Mouse (Mus musculus): ENCODE measurements at regions not wholly inside any gene's neighbourhood (a gene's known extent, or its start where the extent isn't known, plus 50 kb on each side); places are given as distances from the start of the nearest gene placed in this dataset.

- H3K27me3 ChIP-seq (replicated peaks; ENCODE audit: control insufficient read depth, insufficient read depth, low read length): no peaks in the 10 kb centered on the region
- H3K27ac ChIP-seq (ENCODE audit: low read depth, low read length): no peak overlapping the region
- H3K36me3 ChIP-seq (ENCODE audit: control insufficient read depth, insufficient read depth, low read length): no peaks in the 10 kb centered on the region
- no peaks in the 10 kb centered on the region for H3K9me3 ChIP-seq (ENCODE audit: control insufficient read depth, low read length)
- no peak for ATAC-seq
- WGBS: 65% methylated on average over 3 of the region's 3 CpGs
- no peak overlapping the region for H3K9ac ChIP-seq (ENCODE audit: low read depth, low read length)
- no peak overlapping the region for H3K4me2 ChIP-seq (ENCODE audit: low read length)
- no peak overlapping the region for H3K4me3 ChIP-seq (ENCODE audit: low read length)
- H3K4me1 ChIP-seq (ENCODE audit: control insufficient read depth, insufficient read depth, low read depth, low read length): no peaks in the 10 kb centered on the region; the same call in 1 of the 2 replicates
Measured at GRCm38 (mm10) chr3:144307557-144307956, 102.5 kb upstream of the Lmo4 start.

- H3K9ac ChIP-seq (ENCODE audit: low read depth, low read length): no peak overlapping the region
- 48% methylated on average over 4 of the region's 4 CpGs for WGBS
Measured at GRCm38 (mm10) chr3:144305456-144305855, 100.4 kb upstream of the Lmo4 start.

GRCm38 (mm10) chr3:144304924-144305323 is 99.9 kb upstream of the Lmo4 start:
- no peaks in the 10 kb centered on the region for H3K36me3 ChIP-seq (ENCODE audit: control insufficient read depth, insufficient read depth, low read length)
- ATAC-seq: 0 out of 2 replicates have a peak, but pooled peaks have one; percentile 58
- H3K4me1 ChIP-seq (ENCODE audit: control insufficient read depth, insufficient read depth, low read depth, low read length): no peaks in the 10 kb centered on the region; the same call in 1 of the 2 replicates
- H3K4me2 ChIP-seq (ENCODE audit: low read length): no peak overlapping the region
- no peak overlapping the region for H3K4me3 ChIP-seq (ENCODE audit: low read length)
- no peak overlapping the region for H3K9ac ChIP-seq (ENCODE audit: low read depth, low read length)
- H3K27ac ChIP-seq (ENCODE audit: low read depth, low read length): no peak overlapping the region
- 39% methylated on average over 4 of the region's 4 CpGs for WGBS
- no peaks in the 10 kb centered on the region for H3K9me3 ChIP-seq (ENCODE audit: control insufficient read depth, low read length)
- no peaks in the 10 kb centered on the region for H3K27me3 ChIP-seq (replicated peaks; ENCODE audit: control insufficient read depth, insufficient read depth, low read length)

More at GRCm38 (mm10) chr3:144305456-144305855, 100.4 kb upstream of the Lmo4 start:
- Histone ChIP-seq H3K9me3 (ENCODE audit: control insufficient read depth, low read length) (no peaks in the 10 kb centered on the region), H3K4me1 (ENCODE audit: control insufficient read depth, insufficient read depth, low read depth, low read length) (no peaks in the 10 kb centered on the region; the same call in 1 of the 2 replicates), H3K4me3 (ENCODE audit: low read length) (no peak overlapping the region), H3K36me3 (ENCODE audit: control insufficient read depth, insufficient read depth, low read length) (no peaks in the 10 kb centered on the region), H3K4me2 (ENCODE audit: low read length) (no peak overlapping the region), H3K27ac (ENCODE audit: low read depth, low read length) (no peak overlapping the region), H3K27me3 (replicated peaks; ENCODE audit: control insufficient read depth, insufficient read depth, low read length) (no peaks in the 10 kb centered on the region)
- ATAC-seq: no peak

- no peak for ATAC-seq
- Histone ChIP-seq H3K27ac (ENCODE audit: low read depth, low read length) (no peak overlapping the region), H3K4me2 (ENCODE audit: low read length) (no peak overlapping the region), H3K9me3 (ENCODE audit: control insufficient read depth, low read length) (no peaks in the 10 kb centered on the region), H3K27me3 (replicated peaks; ENCODE audit: control insufficient read depth, insufficient read depth, low read length) (no peaks in the 10 kb centered on the region), H3K9ac (ENCODE audit: low read depth, low read length) (no peak overlapping the region), H3K4me3 (ENCODE audit: low read length) (no peak overlapping the region), H3K4me1 (ENCODE audit: control insufficient read depth, insufficient read depth, low read depth, low read length) (no peaks in the 10 kb centered on the region; the same call in 1 of the 2 replicates), H3K36me3 (ENCODE audit: control insufficient read depth, insufficient read depth, low read length) (no peaks in the 10 kb centered on the region)
- WGBS: 91% methylated on average over 3 of the region's 3 CpGs
Measured at GRCm38 (mm10) chr3:144302626-144303025, 97.6 kb upstream of the Lmo4 start.

GRCm38 (mm10) chr3:144301068-144301467 is 96.0 kb upstream of the Lmo4 start:
- WGBS: 88% methylated on average over 3 of the region's 3 CpGs
- Histone ChIP-seq H3K36me3 (ENCODE audit: control insufficient read depth, insufficient read depth, low read length) (no peaks in the 10 kb centered on the region), H3K4me3 (ENCODE audit: low read length) (no peak overlapping the region), H3K9me3 (ENCODE audit: control insufficient read depth, low read length) (no peaks in the 10 kb centered on the region), H3K9ac (ENCODE audit: low read depth, low read length) (no peak overlapping the region), H3K27ac (ENCODE audit: low read depth, low read length) (no peak overlapping the region), H3K27me3 (replicated peaks; ENCODE audit: control insufficient read depth, insufficient read depth, low read length) (no peaks in the 10 kb centered on the region), H3K4me1 (ENCODE audit: control insufficient read depth, insufficient read depth, low read depth, low read length) (no peaks in the 10 kb centered on the region; the same call in 1 of the 2 replicates), H3K4me2 (ENCODE audit: low read length) (no peak overlapping the region)
- ATAC-seq: no peak

- WGBS: 96% methylated on average over 5 of the region's 5 CpGs
- H3K4me1 ChIP-seq (ENCODE audit: control insufficient read depth, insufficient read depth, low read depth, low read length): no peaks in the 10 kb centered on the region
- no peaks in the 10 kb centered on the region for H3K27me3 ChIP-seq (replicated peaks; ENCODE audit: control insufficient read depth, insufficient read depth, low read length)
- H3K36me3 ChIP-seq (ENCODE audit: control insufficient read depth, insufficient read depth, low read length): no peaks in the 10 kb centered on the region
- H3K9ac ChIP-seq (ENCODE audit: low read depth, low read length): no peak overlapping the region
- no peak overlapping the region for H3K4me2 ChIP-seq (ENCODE audit: low read length)
- no peak overlapping the region for H3K4me3 ChIP-seq (ENCODE audit: low read length)
- no peak overlapping the region for H3K27ac ChIP-seq (ENCODE audit: low read depth, low read length)
- H3K9me3 ChIP-seq (ENCODE audit: control insufficient read depth, low read length): no peaks in the 10 kb centered on the region
- ATAC-seq: no peak
Measured at GRCm38 (mm10) chr3:144299239-144299638, 94.2 kb upstream of the Lmo4 start.

- H3K36me3 ChIP-seq (ENCODE audit: control insufficient read depth, insufficient read depth, low read length): no peaks in the 10 kb centered on the region
- H3K9ac ChIP-seq (ENCODE audit: low read depth, low read length): no peak overlapping the region
- ATAC-seq: peak; percentile 80
- 68% methylated on average over 3 of the region's 3 CpGs for WGBS
- H3K27me3 ChIP-seq (replicated peaks; ENCODE audit: control insufficient read depth, insufficient read depth, low read length): no peaks in the 10 kb centered on the region
- H3K4me3 ChIP-seq (ENCODE audit: low read length): no peak overlapping the region
- H3K4me2 ChIP-seq (ENCODE audit: low read length): no peak overlapping the region
- no peak overlapping the region for H3K27ac ChIP-seq (ENCODE audit: low read depth, low read length)
- no peaks in the 10 kb centered on the region for H3K9me3 ChIP-seq (ENCODE audit: control insufficient read depth, low read length)
- H3K4me1 ChIP-seq (ENCODE audit: control insufficient read depth, insufficient read depth, low read depth, low read length): no peaks in the 10 kb centered on the region
Measured at GRCm38 (mm10) chr3:144289489-144289888, 84.5 kb upstream of the Lmo4 start.

GRCm38 (mm10) chr3:144286100-144286499 is 81.1 kb upstream of the Lmo4 start:
- Histone ChIP-seq H3K9ac (ENCODE audit: low read depth, low read length) (no peak overlapping the region), H3K4me1 (ENCODE audit: control insufficient read depth, insufficient read depth, low read depth, low read length) (no peaks in the 10 kb centered on the region), H3K27ac (ENCODE audit: low read depth, low read length) (no peak overlapping the region), H3K27me3 (replicated peaks; ENCODE audit: control insufficient read depth, insufficient read depth, low read length) (no peaks in the 10 kb centered on the region), H3K36me3 (ENCODE audit: control insufficient read depth, insufficient read depth, low read length) (no peaks in the 10 kb centered on the region), H3K4me2 (ENCODE audit: low read length) (no peak overlapping the region), H3K4me3 (ENCODE audit: low read length) (no peak overlapping the region), H3K9me3 (ENCODE audit: control insufficient read depth, low read length) (no peaks in the 10 kb centered on the region)
- 91% methylated on average over 8 of the region's 8 CpGs for whole genome bisulfite sequencing
- ATAC-seq: no peak

GRCm38 (mm10) chr3:144284326-144284725 is 79.3 kb upstream of the Lmo4 start:
- no peak overlapping the region for H3K4me2 ChIP-seq (ENCODE audit: low read length)
- no peaks in the 10 kb centered on the region for H3K9me3 ChIP-seq (ENCODE audit: control insufficient read depth, low read length)
- H3K4me1 ChIP-seq (ENCODE audit: control insufficient read depth, insufficient read depth, low read depth, low read length): no peaks in the 10 kb centered on the region
- WGBS: 87% methylated on average over 3 of the region's 3 CpGs
- no peaks in the 10 kb centered on the region for H3K27me3 ChIP-seq (replicated peaks; ENCODE audit: control insufficient read depth, insufficient read depth, low read length)
- H3K27ac ChIP-seq (ENCODE audit: low read depth, low read length): no peak overlapping the region
- H3K9ac ChIP-seq (ENCODE audit: low read depth, low read length): no peak overlapping the region
- no peak overlapping the region for H3K4me3 ChIP-seq (ENCODE audit: low read length)
- ATAC-seq: no peak
- no peaks in the 10 kb centered on the region for H3K36me3 ChIP-seq (ENCODE audit: control insufficient read depth, insufficient read depth, low read length)

- no peaks in the 10 kb centered on the region for H3K36me3 ChIP-seq (ENCODE audit: control insufficient read depth, insufficient read depth, low read length)
- no peak overlapping the region for H3K4me3 ChIP-seq (ENCODE audit: low read length)
- WGBS: 74% methylated on average over 5 of the region's 5 CpGs
- no peaks in the 10 kb centered on the region for H3K4me1 ChIP-seq (ENCODE audit: control insufficient read depth, insufficient read depth, low read depth, low read length)
- no peak overlapping the region for H3K9ac ChIP-seq (ENCODE audit: low read depth, low read length)
- ATAC-seq: no peak
- no peaks in the 10 kb centered on the region for H3K27me3 ChIP-seq (replicated peaks; ENCODE audit: control insufficient read depth, insufficient read depth, low read length)
- no peaks in the 10 kb centered on the region for H3K9me3 ChIP-seq (ENCODE audit: control insufficient read depth, low read length)
- H3K4me2 ChIP-seq (ENCODE audit: low read length): no peak overlapping the region
- H3K27ac ChIP-seq (ENCODE audit: low read depth, low read length): no peak overlapping the region
Measured at GRCm38 (mm10) chr3:144273115-144273514, 68.1 kb upstream of the Lmo4 start.

Data from hindbrain, embryonic 16.5 days (tissue).